Mouse (Mus musculus) urinary bladder, adult 18-20 months (tissue): ENCODE results near the gene Lta.
A peak's percentile ranks its signal among the peaks of the same experiment; 100 is the strongest.

ENCODE experiments used
- DNase-seq, 2 experiments: peaks; one replicate each; pipeline ENCODE4 v3.0.0; 2022; ENCODE audit warnings: low spot score in 2 of 2, mixed read lengths in 2 of 2

Lta gene

DNA sequence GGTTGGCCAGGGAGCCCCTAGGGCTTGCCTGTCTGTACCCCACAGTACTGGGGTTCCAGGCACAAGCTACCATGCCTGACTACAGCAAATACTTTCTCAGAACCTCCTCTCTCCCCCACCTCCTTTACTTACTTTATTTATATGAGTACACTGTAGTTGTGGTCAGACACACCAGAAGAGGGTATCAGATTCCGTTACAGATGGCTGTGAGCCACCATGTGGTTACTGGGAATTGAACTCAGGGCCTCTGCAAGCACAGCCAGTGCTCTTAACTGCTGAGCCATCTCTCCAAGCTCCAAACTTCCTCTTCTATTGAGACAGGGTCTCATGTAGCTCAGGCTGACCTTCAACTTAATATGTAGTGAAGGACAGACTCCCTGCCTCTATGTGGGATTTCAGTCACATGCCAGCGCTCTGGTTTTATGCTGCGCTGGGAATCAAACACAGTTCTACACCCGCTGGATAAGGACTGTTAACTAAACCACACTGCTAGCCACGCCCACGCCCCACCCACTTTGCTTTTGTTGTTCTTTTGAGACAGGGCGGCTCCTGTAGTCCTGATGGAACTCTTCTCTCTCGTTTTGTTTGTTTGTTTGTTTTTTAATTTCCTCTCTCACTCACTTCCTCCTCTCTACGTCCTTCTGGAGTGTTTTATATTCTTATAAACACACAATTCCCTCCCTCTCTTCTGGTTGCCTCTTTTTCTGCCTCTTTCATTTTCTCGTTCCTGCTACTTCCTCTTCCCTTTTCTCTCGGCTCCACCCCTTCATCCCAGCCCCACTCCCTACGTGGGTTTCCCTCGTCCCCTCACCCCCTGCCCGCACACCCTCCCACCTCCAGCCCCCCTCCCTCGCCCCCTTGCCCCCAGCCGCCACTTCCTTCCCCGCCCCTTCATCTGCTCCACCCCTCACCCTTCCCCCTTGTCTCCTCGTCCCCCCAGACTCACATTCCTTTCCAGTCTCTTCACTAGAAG is 19.2 kb downstream of the Lta start:
- DNase-seq = peak in 1 of 2 experiments; percentile 64

DNA sequence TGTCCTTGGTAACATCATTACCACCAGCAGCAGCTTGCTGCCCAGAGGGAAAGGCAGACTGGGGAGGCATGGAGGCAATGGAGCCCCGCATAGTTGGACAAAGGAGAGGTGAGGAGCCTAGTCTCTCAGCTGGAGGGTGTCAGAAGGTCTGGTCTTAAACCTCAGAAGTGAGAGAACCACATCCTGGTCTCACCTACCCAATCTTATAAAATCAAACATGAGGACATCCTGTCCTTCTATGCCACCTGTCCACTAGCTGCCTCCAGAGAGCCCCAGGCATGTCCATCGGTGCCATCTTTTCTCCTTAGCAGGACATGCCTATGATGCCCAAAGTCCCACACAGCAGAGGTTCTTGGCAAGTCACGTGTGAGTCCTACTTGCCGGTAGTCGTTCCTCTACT is 25.1 kb downstream of the Lta start:
- no peak for DNase-seq

DNA sequence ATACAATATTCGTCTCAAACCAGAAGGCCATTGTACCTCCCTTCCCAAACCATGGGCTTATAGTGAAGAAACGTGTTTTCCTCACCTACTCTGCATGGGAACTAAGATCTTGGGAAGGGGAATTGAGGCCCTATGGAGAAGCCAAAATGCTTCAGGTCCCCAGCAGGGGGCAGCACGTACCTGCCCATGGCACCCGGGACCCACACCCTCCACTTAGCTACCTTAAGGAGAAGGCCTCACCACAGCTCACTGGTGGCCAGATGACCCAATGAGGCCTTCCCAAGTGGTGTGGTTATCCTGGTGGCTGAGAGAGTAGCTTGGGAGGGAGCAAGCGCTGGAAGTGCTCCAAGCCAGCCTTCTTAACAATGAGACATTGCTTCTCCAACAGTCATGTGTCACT is 26.6 kb downstream of the Lta start:
- DNase-seq = peak in 1 of 2 experiments; percentile 59

DNA sequence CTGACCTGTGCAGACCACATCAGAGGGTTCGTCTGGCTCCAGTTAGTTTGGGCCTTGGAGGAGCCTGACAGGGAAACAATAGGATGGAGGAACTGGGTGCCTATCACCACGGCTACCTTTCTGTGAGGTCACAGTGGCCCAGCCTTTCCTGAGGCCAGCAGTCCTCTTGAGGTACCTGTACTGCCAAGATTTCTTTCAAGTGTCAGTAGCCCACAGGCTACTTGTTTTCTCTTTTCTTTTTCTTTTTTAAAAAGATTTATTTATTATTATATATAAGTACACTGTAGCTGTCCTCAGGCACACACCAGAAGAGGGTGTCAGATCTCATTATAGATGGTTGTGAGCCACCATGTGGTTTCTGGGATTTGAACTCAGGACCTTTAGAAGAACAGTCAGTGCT is 29.2 kb downstream of the Lta start, which contains the start of gene Aif1:
Aif1 (minus strand) TSS at position 101 of the 400 bp plus-strand sequence.
- DNase-seq = no peak

DNA sequence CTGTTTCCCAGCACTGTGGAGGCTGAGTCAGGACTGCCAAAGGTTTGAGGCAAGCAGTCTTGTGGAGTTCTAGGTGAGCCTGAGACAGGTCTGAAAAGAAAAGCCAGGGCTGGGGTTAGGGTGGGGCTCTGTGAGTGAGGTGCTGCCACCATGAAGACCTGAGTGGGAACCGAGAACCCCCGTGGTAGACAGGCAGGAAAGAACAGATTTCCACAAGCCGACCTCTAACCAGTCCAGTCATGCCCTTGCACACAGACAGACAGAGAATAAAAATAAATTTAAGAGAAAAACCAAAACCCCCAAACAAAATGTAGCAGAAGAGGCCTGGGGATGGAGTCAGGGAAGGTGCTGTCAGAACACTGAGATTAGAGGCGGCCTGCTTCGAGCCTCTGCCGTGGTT is 29.8 kb downstream of the Lta start:
- no peak for DNase-seq

DNA sequence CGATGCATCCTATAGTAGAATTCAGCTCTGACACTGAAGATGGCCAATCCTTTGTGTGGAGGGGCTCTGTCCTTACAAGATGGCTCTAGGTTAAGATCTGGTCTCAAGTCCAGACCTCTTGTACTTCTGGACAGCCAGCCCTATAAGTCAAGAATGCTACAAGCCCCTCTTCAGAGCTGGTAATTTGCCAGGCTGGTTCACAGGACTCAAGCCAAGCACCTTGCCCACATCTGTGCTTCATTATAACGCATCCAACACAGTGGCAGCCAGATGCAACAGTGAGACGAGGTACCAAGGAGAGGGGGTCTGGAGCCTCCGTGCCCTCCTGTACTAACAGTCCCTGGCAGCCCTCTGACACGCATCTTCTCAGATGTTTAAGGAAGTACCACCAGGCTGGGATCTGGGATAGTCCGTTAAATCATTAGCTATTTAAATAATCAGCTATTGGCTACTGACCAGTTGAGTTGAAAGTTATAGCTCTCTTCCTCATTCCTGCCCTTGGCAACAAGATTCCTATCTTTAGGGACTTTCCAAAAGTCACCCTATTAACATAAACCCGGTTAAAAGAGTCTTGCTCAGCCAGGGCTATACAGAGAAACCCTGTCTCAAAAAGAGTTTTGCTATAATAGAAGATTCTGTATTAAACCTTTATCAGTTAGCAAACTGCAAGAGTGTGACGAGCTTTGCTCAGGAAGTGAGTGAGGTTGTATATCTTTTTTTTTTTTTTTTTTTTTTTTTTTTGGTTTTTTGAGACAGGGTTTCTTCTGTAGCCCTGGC is 30.8 kb downstream of the Lta start:
- DNase-seq = no peak

DNA sequence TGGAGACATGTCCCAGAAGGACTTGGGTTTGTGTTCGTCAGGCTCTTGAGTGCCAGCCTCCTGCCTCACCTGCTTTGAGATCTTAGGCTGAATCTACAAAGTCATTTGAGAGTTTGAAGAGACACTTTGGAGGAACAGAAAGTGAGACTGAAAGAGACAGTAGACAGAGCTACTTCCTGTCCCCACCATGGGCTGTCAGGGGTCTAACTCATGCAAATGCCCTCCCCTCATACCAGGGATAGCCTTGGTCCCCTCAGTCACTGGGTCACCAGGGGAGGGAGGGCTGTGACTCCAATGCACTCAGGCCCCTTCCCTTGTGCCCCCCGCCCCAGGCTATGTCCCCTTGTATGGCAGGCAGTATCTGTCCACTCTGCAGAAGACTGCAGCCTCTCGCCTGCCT is 31.8 kb downstream of the Lta start:
- no peak for DNase-seq

DNA sequence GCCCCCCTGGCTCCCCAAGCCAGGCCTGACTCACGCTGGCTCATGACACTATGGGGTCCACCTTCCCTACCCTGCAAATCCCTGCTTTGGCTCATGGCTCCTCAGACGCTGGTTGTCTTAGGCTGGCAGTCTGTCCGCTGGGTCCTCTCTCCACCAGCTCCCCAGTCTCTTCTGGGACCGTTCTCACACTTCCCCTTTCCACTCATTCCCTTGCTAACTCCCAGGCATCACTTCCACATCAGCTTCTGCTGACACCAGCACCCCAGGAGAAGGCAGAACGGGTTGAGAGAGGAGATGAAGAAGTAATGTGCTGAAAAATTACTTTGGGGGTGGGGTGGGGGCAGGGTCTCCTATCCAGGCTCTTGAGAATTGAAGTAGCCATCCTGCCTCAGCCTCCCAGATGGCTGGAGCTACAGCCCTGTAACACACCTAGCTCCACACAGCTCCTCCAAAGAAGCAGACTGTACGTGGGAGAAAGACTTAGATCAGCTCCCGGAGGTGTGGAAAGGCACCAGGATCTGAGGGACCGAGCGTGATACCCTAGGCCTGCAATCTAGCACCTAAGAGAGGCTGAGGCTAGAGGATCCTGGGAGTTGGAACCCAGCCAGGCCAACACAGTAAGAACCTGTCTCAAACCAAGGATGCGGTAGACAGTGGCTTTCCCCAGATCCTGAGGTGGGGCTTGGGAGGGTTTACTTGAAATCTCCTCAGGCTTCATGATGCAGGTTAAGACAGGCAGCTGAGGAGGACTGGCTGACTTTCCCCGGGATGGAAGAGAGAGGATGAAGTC is 32.5 kb downstream of the Lta start:
- DNase-seq = no peak

DNA sequence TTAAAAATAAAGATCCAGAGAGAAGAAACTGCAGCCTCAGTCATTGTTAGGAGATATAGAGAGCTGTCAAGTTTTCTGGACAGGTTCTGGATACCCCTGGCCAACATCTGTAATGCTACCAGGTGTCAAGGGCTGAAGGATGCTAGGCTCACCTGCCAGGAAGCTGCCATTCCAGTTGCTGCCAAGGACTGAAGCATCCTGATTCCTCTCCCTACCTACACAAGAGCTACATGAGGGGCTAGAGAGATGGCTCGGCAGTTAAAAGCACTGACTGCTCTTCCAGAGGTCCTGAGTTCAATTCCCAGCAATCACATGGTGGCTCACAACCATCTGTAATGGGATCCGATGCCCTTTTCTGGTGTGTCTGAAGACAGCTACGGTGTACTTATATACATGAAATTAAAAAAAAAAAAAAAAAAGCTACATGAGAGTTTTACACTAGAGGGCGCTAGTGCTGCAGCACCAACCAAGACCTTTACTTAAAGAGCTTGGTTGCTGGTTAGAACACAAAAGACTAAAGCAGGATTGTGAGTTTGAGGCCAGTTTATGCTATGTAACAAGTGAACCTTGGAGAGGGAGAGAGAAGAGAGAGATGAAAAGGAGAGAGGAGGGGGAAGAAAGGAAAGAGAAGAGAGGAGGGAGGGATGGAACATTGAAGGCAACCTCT is 36.5 kb downstream of the Lta start:
- DNase-seq = no peak

DNA sequence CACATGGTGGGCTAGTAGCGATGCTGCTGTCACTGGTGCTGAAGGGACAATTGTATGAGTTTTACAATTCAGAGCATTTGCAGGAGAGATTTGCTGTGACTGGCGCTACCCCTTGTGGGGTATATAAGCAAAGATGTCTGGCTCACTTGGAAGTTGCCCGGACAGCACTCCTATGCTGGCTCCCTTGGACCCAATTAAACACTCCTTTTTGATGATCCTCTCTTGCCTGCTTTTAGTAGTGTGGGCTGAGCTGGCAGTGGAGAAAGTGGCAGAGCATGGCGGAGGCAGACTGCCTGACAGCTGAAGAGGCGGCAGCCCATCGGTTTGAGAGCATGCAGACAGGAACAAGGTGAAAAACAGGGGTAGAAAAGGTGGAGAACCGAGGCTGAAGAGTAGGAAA is 37.4 kb downstream of the Lta start:
- DNase-seq = no peak

DNA sequence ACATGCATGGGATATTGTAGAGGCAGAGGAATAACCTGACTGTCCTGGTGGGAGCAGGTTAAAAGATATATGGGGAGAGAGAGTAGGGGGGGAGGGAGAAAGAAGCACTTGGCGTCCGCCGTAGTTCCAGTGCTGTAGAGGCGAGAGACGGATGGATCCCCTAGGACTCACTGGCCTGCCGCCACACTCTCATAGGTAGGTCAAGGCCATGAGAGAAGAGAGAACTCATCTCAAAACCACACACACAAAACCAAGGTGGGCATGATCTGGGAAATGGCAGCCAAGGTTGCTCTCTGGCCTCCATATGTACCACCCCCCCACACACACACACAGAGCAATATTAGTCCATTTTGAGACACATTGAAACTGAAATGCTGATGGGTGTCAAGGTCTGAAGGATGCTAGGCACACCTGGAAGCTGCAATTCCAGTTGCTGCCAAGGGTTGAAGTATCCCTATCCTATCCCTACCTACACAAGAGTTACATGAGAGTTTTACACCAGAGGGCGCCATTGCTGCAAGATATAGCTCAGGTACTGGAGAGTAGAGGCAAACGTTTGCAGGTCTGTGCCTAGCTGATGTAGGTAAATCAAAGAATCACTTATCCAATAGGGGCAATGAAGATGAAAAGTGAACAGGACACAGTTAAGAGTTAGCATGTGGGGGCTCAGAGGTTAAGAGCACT is 38.7 kb downstream of the Lta start:
- peak in 1 of 2 experiments; percentile 40 for DNase-seq

DNA sequence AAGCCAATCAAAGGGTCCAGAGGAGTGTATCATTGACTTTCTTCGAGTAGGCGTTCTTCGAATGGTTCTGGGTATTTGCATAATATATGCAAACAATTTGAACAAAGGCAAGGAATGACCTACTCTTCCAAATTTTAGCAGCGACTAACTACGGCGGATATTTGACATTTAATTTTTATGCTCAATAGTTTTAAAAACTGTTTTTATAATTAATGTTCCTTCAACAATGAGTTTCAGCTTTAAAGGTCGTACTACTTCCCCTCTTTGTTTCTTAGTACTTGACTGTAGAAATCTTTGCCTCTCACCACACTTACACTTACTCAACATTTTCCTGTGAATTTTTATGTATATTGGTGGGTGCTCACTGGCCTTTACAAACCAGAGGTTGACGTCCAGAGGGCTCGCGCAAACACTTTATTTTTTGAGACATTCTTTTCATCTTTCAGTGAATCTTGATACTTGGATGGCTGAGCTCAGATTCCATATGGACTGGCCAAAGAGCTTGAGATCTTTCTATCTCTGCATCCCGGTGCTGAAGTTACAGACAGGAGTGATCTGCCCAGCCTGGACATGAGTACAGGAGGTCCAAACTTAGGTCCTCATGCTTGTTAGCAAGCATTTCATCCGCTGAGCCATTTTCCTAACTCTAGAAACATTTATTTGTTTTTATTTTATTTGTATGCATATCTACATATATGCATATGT is 39.5 kb downstream of the Lta start:
- DNase-seq = no peak

DNA sequence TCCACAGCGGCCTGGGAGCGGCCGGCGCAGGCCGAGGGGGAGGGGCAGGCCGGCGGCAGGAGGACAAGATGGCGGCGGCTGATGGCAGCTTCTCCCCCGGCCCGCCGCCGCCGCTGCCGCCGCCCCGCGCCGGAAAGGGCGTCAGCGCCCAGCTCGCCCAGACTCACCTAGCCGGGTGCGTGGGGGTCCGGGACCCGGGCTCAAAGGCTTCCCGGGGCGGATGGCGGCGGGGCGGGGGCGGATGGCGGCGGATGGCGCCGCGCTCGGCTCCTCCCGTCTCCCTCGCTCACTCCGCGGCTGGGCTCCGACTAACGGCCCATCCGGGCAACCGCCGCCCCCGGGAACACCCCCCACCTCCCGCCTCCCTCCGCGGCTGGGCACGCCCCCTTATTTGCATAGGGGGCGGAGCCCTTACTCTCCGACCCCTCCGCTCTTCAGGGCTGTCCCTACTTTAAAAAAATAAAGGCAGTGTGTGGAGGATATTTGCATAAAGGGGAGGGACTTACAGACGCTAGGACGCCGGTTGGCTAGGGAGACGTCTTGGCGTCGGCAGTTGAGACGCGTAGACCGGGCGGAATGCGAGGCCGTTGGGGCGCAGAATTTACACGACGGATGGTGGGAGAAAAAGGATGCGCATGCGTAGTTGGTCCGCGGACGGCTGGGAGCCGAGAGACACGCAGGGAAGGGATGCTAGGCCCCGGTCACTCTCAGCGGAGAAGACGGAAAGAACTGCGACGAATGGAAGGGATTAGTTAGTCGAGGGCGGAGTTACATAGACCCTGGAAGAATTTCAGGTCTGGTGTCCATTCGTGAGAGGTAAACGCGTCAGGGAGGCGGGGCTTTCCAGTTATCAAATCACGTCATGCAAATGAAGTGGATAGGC is 40.3 kb downstream of the Lta start, which contains the start of gene Prrc2a:
Prrc2a (minus strand) TSS at position 330 of the 883 bp plus-strand sequence.
- peak; percentile 91 to 96 for DNase-seq

DNA sequence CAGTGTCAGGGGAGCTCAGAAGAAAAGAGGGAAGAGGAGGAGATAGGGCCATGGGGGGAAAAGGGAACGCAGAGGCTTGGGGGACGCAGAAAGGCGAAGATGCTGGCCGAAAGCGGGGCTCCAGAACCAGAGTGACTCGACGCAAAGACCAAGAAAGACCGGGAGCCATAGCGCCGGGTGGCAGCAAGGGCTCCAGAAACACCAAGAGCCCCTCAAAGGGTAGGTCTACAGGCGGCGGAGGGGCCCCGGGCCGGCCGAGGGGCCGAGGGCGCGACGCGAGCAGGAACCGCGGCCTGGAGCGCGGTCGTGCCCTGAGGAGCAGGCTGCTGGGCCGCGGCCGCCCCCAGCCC is 41.0 kb downstream of the Lta start:
- DNase-seq = no peak

DNA sequence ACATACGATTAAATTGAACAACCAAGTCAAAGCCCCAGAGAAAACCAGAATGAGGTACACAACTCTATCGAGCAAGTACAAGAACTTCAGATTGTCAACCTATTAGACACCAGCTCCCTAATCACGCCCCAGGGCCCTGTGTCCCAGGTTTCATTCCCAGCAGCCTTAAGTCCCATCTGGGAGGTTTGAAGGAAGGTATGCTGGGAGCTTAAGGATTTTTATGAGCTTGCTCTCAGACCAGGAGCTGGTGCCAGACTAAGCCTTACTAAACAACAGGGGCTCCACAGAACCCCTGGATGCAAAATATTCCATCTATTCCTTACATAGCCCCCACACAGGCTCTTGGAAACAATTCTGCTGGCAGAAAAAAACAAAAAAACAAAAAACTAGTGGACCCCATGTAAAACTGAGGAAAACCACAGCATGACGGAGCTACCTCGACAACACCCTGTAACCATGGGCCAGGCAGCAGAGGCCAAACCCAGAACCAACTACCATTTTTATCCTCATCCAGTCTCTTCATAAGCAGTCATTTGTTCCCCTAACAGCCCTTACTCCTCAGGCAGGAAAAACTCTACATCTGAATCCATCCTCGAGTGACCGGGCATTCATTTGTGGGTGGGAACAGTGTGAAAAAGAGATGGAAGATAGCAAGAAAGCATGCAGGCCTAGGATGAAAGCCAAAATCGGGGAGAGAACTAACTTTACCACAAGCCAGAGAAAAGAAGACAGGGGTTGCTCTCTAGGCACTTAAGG is 41.6 kb downstream of the Lta start:
- DNase-seq = no peak

DNA sequence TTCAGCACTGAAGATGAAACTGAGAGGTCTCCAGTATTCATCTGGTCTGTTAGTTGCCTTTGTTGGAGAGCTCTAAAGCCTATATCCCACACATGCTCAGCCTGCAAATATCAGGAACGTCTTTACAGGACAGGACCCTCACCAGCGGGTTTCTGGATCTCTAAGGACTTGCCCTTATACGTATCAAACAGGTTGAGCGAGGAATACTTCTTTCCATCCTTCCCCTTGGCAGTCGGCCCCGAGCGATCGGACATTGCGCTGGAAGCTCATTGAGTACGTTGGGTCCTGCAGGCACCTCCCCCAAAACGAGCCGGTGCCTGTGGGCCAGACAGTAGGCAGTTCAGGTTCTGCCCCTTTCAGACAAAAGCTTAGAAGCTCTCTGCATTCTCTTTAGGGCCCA is 42.4 kb downstream of the Lta start:
- no peak for DNase-seq

DNA sequence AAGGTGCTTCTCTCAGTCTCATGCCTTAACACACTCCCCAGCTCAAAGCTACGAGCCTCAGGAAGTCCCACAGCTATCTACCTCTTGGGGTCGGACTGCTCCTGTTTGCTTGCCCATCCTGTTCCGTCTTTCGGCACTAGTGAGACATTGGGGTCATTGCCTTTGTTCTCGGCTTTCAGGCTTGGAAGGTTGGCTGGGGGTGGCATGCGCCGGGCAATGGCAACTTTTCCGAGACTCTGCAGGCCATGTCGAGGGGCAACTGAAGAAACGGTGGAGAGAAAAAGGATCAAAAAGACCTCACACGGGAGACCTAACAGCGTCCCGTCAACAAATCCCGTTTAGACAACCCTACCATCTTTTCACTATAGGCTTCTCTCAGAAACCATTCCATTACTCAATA is 43.0 kb downstream of the Lta start:
- no peak for DNase-seq

DNA sequence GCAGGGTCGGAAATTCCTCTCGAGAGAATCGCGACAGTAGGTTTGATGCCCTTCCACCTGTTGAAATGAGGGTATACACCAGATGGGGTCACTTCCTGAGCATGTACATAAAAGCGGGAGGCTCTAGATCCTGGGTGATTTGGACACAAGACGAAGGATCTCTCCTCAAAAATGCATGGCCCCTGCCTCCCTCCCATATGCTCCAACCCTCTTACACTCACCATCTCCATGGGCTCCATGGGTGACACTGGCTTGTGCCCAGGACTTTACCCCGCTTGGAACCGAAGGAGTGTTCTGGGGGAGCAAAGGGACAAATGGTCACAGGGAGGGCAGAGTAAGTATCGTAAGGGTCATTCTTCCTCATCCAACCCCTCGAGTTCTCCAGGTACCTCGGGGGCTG is 43.7 kb downstream of the Lta start:
- no peak for DNase-seq
